Mouse (Mus musculus) cerebellum, postnatal 36 days (tissue): Measurements from ENCODE around the gene Bcam.

ENCODE experiments used
- DNase-seq, 2 experiments: peaks; one replicate each; pipeline ENCODE4 v3.0.0; 2021 to 2022; ENCODE audit warnings: mixed read lengths in 2 of 2

The Bcam gene

GRCm38 (mm10) chr7:19718297-19718952 lies 52.4 kb downstream of the Bcam start:
- no peak for DNase-seq

GRCm38 (mm10) chr7:19717346-19717745 lies 53.5 kb downstream of the Bcam start:
- no peak for DNase-seq

GRCm38 (mm10) chr7:19716822-19717221 lies 54.0 kb downstream of the Bcam start:
- DNase-seq = no peak

- DNase-seq = no peak
Measured at GRCm38 (mm10) chr7:19716055-19716682, 54.6 kb downstream of the Bcam start.

GRCm38 (mm10) chr7:19715239-19716054 lies 55.4 kb downstream of the Bcam start, which contains the start of gene Tomm40:
Gene Tomm40 (minus strand): TSS chr7:19715438.
- peak; percentile 98 for DNase-seq

- DNase-seq = peak in 1 of 2 experiments; percentile 28
Measured at GRCm38 (mm10) chr7:19714836-19715235, 56.0 kb downstream of the Bcam start.

GRCm38 (mm10) chr7:19713598-19713997 lies 57.2 kb downstream of the Bcam start:
- no peak for DNase-seq

- peak; percentile 38 to 44 for DNase-seq
Measured at GRCm38 (mm10) chr7:19713196-19713595, 57.6 kb downstream of the Bcam start.

- no peak for DNase-seq
Measured at GRCm38 (mm10) chr7:19712414-19712813, 58.4 kb downstream of the Bcam start.

GRCm38 (mm10) chr7:19710650-19711049 lies 60.2 kb downstream of the Bcam start:
- DNase-seq = no peak
